Mouse (Mus musculus) naive thymus-derived CD4-positive, alpha-beta T cell, adult 2 months (primary cell): ENCODE results near the gene Cant1.

Source experiments
- DNase-seq: peaks from one replicate; pipeline ENCODE4 v3.0.0-alpha.2; 2011; ENCODE audit warnings: low read depth

The Cant1 gene

DNA sequence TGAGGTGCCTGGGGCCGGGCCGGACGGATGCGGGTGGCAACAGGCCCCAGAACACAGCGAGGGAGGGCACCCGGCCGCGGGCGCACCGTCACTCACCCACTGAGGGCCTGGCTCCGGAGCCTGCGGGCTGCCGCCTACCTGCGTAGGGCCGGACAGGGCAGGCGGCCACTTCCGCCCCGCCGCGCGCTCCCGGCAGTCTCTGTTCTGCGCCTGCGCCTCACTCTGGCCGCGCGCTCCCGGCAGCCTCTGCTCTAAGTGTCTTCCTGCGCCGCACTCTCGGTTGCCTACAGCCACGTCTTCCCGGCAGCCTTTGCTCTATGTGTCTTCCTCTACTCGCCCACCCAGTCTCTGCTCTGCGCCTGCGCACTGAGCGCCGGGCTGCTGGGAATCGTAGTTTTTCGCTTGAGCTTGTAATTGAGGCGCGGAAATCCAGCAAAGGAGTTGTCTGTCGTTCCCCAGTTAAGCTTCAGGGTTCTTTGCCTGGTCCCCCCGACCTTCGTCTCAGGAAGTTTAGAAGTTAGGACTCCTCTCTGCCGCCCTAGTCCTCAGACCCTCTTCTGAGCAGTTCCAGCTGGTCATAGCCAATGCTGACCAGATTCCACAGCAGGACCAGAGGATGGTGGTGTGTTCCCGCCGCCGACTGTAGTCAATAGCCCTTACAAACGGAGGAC lies at the start of gene Cant1:
Gene Cant1, minus strand, starts transcription at position 253 of the 671 bp plus-strand sequence.
- DNase-seq = peak; percentile 98

DNA sequence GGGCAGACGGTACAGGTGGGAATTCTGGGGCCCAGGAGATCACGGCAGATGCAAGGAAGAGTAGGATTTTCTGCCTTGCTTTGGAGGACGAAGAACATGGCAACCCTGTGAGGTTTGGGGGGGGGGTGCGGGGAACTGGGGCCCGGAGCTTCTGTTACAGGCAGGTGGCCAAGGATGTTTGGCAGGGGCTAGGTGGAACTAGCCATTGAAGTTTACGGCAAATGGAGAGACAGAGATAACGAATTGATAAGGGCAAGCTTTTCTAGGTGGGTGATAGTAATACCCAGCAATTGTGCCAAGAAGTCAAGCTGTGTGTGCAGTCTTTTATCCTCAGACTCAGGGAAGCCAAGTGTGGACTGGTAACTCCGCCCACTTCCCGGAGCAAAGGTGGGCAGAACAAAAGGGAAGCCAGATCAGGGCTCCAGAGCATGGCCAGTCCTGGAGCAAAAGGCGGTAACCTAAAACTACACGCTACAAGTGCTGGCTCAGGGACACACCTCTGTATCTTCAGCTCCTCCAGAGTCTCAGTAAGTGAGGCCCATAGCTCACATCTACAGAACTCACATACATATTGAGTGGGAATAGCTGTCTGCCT lies 48.7 kb upstream of the Cant1 start:
- DNase-seq = no peak

DNA sequence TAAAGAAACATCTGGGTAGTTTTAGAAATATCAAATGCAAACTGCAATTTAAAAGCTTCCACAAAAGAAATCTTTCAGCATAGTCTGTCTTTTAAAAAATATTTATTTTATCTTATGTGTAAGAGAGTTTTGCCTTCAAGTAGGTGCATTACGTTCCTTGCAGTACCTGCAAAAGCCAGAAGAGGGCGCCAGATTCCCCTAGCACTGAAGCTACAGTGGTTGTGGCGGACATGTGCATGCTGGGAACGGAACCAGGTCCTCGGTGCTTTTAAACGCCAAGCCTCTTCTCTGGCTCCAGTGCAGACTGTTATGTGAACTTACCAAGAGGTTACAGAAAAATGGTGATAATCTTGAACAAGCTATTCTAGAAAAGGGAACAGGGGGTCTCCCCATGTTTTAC lies 41.4 kb upstream of the Cant1 start:
- DNase-seq = peak; percentile 80

DNA sequence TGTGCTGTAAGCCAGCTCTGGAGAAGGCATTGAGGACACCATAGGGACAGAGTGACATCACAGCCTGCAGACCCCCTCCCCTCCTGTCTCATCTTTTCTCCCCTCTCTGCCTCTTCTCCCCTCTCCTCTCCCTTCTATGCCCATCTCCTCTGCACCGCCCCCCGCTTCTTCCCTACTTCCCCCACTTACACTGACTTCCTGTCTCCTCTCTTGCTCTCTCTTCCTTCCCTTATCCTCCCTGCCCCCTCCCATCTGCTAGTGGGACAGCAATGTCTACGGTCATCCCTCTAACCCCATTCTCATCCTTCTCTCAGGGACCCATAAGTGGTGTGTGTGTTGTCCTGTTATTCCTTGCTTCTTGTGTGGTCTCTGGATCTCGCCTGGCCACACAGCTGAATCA lies 40.6 kb upstream of the Cant1 start:
- no peak for DNase-seq

DNA sequence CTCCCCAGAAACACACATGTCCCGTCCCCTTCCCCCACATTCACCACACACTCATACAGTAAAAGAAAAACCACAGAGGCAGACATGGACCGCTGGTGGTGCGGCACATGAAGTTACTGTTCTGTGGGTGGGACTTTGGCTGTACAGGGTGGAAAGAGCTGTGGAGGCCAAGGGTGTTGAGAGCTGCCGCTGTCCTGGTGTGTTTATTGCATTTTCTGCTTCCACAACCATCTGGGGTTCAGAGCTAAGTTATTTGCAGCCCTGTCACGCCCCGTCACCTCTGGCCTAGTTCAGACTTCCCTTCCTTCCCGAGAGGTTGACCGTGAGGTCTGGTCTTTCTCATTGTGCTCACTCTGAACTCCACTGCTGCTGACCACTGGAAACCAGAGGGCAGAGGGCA lies 40.2 kb upstream of the Cant1 start:
- peak; percentile 41 for DNase-seq

DNA sequence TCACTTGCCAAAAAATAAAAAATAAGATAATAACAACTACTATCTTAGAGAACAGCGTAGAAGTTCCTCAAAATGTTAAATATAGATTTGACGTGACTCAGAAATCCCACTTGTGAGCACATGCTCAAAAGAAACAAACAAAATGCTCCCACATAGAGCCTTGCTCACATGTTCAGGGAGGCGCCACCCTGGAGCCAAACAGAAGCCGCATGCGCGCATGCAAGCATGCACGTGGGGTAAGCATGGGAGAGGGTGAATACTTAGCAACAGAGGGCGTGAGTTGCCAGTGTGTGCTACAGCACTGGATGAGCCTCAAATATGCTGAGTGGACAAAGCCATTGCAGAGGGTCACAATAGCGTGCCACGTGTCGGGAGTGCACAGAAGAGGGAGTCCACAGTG lies 38.1 kb upstream of the Cant1 start:
- no peak for DNase-seq

DNA sequence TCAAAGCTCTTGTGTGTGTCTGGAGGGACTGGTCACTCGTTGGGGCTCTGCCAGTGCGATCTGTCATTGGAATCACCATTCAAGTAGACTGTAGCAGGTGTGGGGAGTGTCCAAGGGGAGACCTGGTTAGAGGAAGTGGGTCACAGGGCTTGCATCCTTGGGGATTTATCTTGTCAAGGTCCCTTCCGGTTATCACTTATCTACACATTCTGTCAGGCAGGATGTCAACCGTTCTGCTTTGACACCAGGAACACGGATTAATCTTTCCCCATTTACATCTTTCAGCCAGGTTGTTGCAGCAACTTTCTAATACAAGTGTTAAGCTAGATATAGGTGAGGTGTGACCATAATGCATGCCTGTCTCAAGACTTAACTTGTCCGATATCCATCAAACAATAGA lies 36.9 kb upstream of the Cant1 start:
- no peak for DNase-seq

DNA sequence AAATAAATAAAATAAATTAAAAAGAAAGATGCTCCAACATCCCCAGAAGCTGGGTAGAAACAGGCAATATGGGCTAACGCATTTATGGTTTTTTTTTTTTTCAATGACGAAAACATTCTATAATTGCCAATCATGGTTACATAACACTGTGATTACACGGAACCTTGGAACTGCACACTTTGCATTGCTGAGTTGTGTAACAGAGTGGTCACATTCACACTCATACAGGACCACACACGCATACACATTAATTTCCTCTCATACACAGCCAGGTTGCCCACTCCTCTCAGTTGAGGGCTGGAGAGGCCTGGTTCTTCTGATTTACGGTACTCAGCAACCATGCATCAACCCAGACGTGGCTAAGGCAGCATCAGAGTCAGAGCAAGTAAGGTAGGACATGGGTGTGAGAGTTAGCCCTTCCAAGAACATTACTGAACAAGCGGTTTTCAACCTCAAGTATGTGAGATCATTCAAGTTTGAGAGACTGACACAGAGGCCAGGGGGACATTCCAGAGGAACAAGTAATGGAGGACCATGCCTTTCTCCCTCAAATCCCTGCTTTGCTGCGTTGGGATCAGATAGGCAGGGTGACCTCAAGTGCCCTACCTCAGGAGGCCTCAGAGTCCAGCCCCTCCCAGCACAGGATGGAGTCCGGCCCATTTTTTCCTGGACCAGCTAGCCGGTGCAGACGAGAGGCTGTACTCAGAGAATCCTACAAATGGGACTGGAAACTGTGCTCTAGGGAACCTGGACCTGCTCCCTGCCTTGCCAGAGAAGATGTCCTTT lies 35.2 kb upstream of the Cant1 start:
- DNase-seq = no peak

DNA sequence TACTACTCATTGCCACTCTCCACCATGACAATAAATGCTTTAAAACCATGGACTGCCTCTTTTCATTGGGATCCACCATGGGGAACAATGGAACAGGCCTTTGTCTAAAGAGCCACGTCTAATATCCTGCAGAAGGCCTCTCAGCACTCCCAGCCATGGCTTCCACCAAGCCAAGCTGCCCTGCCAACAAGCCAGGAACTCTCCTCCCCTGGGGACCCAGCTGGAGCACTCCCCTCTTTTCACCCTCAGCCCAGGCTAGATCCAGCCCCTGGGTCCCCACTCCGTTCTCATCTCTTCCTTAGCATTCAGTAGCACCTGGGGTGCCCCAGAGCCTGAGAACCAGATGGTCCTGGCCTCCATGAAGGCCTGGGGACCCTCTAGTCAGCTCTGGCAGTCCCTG lies 34.1 kb upstream of the Cant1 start:
- no peak for DNase-seq

DNA sequence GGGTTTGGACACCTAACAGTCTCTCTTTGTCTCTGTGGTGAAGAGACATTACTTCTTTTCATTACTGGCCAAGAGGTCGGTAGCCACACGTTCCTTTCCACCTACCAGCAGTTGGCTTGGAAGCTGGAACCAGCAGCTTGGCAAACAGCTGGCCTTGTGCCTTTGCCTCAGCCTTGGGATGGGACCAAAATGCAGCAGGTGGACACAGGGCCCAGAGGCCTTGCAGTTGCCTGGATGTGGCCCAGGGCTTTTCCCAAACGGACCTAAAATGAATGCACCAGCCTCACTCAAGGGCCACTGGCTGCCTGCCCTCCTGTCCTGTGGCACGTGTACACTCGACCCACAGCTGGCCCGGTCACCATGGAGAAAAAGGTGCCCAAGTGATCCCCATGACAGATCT lies 32.3 kb upstream of the Cant1 start:
- no peak for DNase-seq

DNA sequence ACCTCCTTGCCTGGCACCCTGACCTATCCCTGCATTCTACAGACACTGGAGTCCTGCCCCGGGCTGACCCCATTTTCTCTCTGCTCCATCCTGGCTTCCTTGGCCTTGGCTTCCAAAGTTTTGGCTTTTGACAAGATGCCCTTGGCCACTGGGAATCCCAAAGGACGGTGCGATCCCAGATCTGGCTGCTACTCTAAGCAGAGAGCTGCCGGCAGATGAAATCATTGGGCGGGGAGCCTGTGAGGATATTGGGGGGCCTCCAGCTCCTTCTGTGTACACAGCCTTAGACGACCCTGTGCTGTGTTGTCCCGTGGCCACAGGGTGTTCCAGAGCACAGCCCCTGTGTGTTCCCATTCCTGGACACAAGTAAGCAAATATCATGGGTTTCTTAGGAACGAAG lies 29.5 kb upstream of the Cant1 start:
- no peak for DNase-seq

DNA sequence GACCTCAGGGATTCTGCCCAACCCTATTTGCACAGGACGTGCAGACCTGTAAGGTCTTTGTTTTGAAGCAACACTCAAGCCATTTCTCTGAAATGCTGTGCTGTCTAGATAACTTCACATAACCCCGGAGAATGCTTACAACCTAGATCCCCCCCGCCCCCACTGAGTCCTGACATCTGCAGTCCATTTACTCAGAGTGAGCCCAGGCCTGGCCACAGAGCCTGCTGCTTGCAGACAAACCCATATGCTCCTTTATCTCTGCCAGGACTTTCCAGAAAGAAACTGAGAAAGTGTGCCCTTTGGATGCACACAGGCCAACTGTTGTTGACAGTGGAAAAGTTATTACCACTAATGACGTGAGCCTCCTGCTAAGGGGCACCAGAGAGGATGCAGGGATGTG lies 28.5 kb upstream of the Cant1 start:
- DNase-seq = no peak

DNA sequence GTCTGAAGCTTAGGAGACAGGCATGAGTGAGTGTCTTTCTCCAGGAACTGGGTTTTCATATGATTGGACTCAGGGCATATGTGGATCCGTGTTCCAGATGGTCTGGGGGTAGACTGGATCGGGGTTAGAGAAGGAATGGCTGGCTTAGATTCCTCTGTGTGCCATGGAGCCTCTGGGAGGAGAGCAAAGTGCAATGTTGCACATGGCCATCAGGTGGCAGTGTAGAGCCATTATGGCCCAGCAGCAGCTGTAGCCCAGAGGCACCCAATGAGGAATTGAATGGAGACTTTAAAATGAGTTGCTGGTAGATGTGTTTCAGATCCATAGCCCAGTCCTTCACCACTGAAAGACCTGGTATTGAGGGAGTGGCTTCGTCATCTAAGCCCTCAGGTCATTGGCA lies 27.0 kb upstream of the Cant1 start:
- peak; percentile 87 for DNase-seq

DNA sequence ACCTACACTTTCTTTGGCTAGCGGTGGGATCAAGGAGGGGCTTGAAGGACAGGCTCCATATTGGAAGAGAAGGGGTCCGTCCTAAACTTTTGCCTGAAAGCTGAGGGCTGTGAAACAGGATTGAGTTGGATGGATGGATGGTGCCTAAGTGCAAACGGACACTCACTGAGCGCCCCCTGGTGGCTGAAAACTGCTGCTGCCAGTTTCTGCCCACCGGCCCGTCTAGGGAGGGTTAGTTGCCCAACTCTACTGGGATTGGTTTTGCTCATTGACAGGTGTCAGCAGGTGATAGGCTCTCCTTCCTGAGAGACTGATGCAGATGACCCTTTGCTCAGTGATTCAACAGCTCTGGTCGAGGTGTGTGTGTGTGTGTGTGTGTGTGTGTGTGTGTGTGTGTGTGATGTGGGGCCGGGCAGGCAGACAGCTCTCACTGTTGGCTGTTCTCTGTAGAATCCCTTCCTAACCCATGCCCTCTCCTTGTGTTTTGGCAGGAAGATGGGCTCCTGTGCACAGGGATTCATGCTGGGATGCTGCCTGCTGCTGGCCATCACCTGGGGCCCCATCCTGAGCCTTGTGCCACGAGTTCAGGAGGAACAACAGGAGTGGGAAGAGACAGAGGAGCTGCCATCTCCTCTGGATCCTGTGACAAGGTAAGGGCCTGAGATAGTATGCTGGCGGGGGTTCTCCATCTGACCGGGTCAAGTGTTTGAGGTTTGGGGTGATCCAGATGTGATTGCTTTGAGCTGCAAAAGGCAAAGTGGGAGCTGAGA lies 24.5 kb upstream of the Cant1 start:
- peak; percentile 81 for DNase-seq

DNA sequence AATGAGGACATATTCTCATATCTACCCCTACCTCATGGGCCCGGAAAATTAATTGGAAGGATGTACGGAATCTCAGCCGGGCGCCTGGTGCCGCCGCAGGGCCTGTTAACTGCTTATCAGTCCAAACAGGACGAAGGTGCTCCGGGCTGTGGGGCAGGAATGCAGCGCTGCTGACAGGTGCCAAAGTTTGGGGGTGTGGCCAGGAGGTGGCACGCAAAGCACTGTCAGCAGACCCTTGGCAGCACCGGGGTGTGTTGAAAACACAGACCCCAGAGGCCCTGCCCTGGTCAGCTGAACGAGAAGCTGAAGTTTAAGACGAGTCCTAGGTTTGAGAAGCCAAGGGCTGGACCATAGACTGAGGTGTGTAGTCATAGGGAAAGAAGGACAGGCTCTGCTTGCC lies 23.8 kb upstream of the Cant1 start:
- DNase-seq = no peak

DNA sequence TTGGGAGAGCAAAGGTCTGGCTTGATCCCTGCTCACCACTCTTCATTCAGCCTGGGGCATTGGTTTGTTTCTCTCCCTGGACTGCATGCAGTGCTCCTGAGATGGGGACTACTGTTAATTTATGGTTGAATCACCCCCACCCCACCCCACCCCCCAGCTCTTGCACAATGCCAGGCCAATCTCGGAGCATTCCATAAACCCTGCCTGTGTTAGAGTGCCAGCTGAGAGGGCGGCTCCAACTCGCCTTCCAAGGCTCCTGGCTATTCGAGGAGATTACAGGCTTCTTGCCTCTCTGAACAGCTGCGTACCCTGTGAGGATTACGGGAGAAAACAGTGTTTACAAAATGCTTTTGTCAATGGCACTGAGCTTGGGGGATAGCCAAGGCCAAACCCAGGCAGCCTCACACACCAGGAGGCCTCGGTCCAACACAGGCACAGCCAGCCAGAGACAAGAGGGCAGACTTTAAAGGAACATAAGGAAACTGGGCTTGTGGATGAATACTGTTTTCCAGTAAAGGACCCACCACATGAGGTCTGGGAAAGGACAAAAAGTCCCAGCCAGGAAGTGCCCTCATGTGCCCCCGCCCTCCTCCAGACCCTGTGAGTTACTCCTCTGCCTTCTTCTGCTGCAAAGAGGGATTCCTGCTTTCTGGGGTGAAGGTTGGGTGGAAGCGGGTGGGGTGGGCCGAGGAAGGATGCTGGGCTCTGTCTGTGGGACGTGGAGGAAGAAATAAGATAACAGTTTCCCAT lies 20.0 kb upstream of the Cant1 start:
- DNase-seq = no peak

DNA sequence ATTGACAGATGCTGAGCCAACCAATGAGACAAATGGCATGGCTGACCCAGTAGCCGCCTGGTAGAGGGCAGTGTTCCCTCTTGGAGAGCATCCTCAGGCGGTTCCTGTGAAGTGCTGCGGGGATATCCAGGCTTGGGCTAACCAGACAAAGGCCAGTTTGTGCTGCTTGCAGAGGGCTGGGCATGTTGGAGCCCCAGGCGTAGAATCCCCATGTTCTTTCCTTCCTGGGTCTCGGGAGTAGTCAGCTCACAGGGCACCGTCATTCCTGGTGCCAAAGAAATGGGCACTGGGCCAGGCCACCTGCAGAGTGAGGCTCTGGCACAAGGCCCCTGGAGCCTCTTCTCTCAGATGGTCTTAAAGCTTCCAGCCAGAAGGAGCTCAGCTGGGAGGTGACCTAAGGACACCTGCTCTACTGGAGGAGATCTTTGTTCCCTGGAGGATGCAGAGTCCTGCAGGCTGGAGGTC lies 17.6 kb upstream of the Cant1 start:
- DNase-seq = no peak

DNA sequence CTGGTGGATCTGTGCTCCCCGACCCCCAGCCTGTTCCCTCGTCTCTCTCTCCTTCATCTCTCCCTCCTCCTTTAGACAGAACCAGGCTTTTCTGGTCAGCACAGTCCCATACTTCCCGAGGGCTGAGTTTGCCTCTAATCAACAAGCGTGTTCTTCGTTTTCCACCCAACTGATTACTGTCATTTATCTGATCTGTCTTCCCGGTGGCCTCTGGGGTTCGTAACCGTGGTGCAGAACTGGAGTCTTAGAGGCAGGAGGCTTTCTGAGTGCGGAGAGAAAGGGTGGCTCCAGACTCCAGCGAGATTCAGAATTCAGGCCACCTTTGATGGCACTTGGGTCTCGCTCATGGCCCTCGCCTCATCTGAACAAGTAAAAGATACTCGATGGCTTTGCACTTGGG lies 15.2 kb upstream of the Cant1 start:
- DNase-seq = no peak

DNA sequence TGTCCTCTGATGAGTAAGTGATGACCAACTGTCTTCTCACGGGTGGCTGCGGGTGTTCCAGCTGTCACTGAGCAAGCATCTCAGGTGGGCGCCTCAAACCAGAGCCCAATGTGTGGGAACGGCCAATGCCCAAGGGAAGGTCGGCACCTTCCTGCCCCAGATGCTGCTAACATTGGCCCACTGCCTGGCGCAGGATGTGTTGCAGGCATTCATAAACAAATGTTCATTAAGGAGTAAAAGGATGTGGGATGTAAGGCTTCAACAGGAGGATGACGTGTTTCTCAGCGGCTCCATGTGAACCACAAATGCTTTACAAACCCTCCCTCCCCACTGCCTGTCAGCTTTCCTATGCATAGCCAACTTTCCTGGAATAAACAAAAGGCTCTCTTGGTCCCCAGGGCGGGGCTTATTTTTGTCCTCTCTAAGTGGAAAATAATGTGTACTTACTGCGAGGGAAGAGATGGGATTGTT lies 14.5 kb upstream of the Cant1 start:
- DNase-seq = no peak

DNA sequence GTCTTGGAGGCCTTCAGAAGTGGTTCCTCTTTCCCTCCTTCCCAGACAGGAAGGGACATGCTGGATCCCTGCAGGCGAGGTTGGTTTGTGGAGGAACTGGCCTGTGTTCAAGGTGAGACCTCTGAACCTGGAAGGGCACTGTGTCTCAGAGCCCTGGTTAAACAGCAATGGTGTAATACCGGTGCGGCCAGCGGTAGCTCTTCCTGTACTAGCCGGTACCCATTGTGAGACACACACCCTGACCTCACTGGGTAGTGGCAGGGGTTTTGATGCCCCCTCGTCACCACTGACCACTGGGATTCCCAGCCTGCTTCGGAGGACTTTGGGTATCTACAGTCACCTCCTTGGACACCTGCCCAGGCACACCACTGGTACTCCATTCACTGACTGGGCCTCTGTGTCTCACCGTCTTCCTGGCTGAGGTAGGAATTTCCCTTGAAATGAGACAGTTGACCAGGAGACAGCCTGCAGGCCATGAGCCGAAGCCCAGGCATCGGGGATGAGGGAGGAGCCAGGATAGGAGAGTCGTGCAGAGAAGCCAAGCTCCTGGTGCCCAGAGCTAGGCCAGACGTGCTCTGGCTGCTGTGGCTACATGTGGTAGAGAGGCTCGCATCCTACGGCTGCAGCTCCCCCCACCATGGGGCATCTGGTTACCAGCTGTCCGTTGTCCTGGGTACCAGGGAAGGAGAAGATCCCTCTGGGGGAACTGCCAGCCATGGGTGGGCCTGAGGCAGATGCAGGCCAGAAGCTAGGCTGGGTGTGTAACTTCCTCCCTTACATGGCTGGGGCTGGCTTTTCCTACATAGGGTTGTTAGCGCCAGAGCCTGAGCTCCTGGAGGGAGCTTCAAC lies 12.4 kb upstream of the Cant1 start:
- DNase-seq = no peak
